Mouse (Mus musculus) lung, embryonic 16.5 days (tissue): ENCODE measurements at regions not wholly inside any gene's neighbourhood (a gene's known extent, or its start where the extent isn't known, plus 50 kb on each side); places are given as distances from the start of the nearest gene placed in this dataset.

Experiments used
- ATAC-seq: fragments of 200-750 bp; cut with Nextera tagmentation; 2 replicates; pipeline ENCODE4 v1.8.0; 2017; ENCODE audit warnings: low read depth, mild to moderate bottlenecking, moderate library complexity
- H3K27ac ChIP-seq: fragments of 300-500 bp; sonication (generic); 2 replicates; pipeline ENCODE4 v1.5.1; 2014; ENCODE audit warnings: mild to moderate bottlenecking, control low read depth, low read length
- H3K27me3 ChIP-seq: fragments of 300-500 bp; sonication (generic); 2 replicates; pipeline ENCODE4 v1.6.1; 2014; ENCODE audit warnings: low read depth, low read length, mixed read lengths; ENCODE audit not compliant: control insufficient read depth, insufficient read depth
- H3K36me3 ChIP-seq: fragments of 300-500 bp; sonication (generic); 2 replicates; pipeline ENCODE4 v1.6.1; 2014; ENCODE audit warnings: low read length; ENCODE audit not compliant: control insufficient read depth, insufficient read depth
- H3K4me1 ChIP-seq: fragments of 300-500 bp; sonication (generic); replicated peaks from 2 replicates; pipeline ENCODE4 v1.6.1; 2014; ENCODE audit warnings: low read length, mixed read lengths; ENCODE audit not compliant: control insufficient read depth, insufficient read depth
- H3K4me2 ChIP-seq: fragments of 300-500 bp; sonication (generic); 2 replicates; pipeline ENCODE4 v1.6.1; 2014; ENCODE audit warnings: low read depth, low read length, control low read depth
- H3K4me3 ChIP-seq: fragments of 300-500 bp; sonication (generic); 2 replicates; pipeline ENCODE4 v1.5.1; 2014; ENCODE audit warnings: mild to moderate bottlenecking, low read length, control low read depth
- H3K9ac ChIP-seq: fragments of 300-500 bp; sonication (generic); 2 replicates; pipeline ENCODE4 v1.6.1; 2014; ENCODE audit warnings: low read length, control low read depth
- H3K9me3 ChIP-seq: fragments of 300-500 bp; sonication (generic); 2 replicates; pipeline ENCODE4 v1.6.1; 2016; ENCODE audit warnings: low read length; ENCODE audit not compliant: control insufficient read depth
- WGBS: fragments of 180-500 bp; shearing (Covaris S2); extraction: QIAGEN DNeasy Blood & Tissue Kit; methylation state at CpG from one replicate; pipeline ENCODE4 v1.1.7; 2014; 5-methylcytosine and 5-hydroxymethylcytosine counted together

- ATAC-seq = no peak
- H3K9ac ChIP-seq = no peak overlapping the region
- WGBS = 46% methylated on average over 5 of the region's 5 CpGs
Observed at GRCm38 (mm10) chr4:127678437-127678836, 292.3 kb downstream of the CK137956 start.

GRCm38 (mm10) chr4:127675745-127676315 is 294.9 kb downstream of the CK137956 start:
- H3K27me3 ChIP-seq = no peaks in the 10 kb centered on the region
- H3K27ac ChIP-seq = no peak overlapping the region
- no peaks in the 10 kb centered on the region for H3K36me3 ChIP-seq
- no peak overlapping the region for H3K9ac ChIP-seq
- WGBS = 12% methylated on average over 16 of the region's 16 CpGs
- no peak for ATAC-seq
- no peak overlapping the region for H3K4me2 ChIP-seq
- no peak overlapping the region for H3K4me3 ChIP-seq
- no peaks in the 10 kb centered on the region for H3K9me3 ChIP-seq
- no peaks in the 10 kb centered on the region for H3K4me1 ChIP-seq

More at GRCm38 (mm10) chr4:127678437-127678836, 292.3 kb downstream of the CK137956 start:
- Histone ChIP-seq H3K36me3 (no peaks in the 10 kb centered on the region), H3K27me3 (no peaks in the 10 kb centered on the region), H3K9me3 (no peaks in the 10 kb centered on the region), H3K4me2 (no peak overlapping the region), H3K27ac (no peak overlapping the region), H3K4me3 (no peak overlapping the region), H3K4me1 (no peaks in the 10 kb centered on the region)

- ATAC-seq = no peak
- no peak overlapping the region for H3K4me2 ChIP-seq
- H3K27ac ChIP-seq = no peak overlapping the region
- no peak overlapping the region for H3K4me3 ChIP-seq
- no peaks in the 10 kb centered on the region for H3K36me3 ChIP-seq
- no peak overlapping the region for H3K9ac ChIP-seq
- H3K9me3 ChIP-seq = no peaks in the 10 kb centered on the region
- WGBS = 82% methylated on average over 1 of the region's 1 CpGs
- H3K4me1 ChIP-seq = no peaks in the 10 kb centered on the region
- H3K27me3 ChIP-seq = no peaks in the 10 kb centered on the region
Observed at GRCm38 (mm10) chr4:127659950-127660349, 302.0 kb upstream of the Gjb5 start.

DNA sequence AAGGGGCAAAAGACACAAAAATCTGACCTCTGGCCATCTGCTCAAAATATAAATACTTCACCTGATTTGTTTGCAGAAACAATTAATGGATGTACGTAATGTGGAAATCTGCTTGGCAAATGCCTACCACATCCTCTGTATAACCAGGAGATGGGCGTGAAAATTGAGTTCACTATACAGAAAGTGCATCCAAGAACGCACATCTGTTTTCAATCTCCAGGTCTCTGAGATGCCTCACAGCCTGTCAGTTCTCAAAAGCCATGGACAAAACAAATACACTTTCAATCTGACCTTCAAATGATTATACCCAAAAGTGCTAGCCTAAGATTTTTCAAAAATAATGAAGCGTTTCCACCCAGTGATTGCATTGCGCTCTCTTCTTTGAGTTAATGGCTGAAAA is 293.6 kb upstream of the Gjb5 start:
- no peaks in the 10 kb centered on the region for H3K36me3 ChIP-seq
- no peak overlapping the region for H3K4me2 ChIP-seq
- no peak overlapping the region for H3K9ac ChIP-seq
- no peak for ATAC-seq
- no peaks in the 10 kb centered on the region for H3K9me3 ChIP-seq
- H3K27ac ChIP-seq = no peak overlapping the region
- H3K4me1 ChIP-seq = peaks cover 2% of the 10 kb centered on the region; the same call in 1 of the 2 replicates
- WGBS = 58% methylated on average over 5 of the region's 5 CpGs
- no peak overlapping the region for H3K4me3 ChIP-seq
- H3K27me3 ChIP-seq = no peaks in the 10 kb centered on the region

GRCm38 (mm10) chr4:127648011-127648410 is 290.0 kb upstream of the Gjb5 start:
- H3K4me3 ChIP-seq = no peak overlapping the region
- H3K27ac ChIP-seq = no peak overlapping the region; the same call in 1 of the 2 replicates
- no peak overlapping the region for H3K9ac ChIP-seq
- peak; percentile 62; the same call in 1 of the 2 replicates for ATAC-seq
- H3K9me3 ChIP-seq = no peaks in the 10 kb centered on the region
- 15% methylated on average over 5 of the region's 5 CpGs for WGBS
- H3K4me2 ChIP-seq = no peak overlapping the region
- no peaks in the 10 kb centered on the region for H3K36me3 ChIP-seq
- peaks cover 2% of the 10 kb centered on the region; the same call in 1 of the 2 replicates for H3K4me1 ChIP-seq
- no peaks in the 10 kb centered on the region for H3K27me3 ChIP-seq

DNA sequence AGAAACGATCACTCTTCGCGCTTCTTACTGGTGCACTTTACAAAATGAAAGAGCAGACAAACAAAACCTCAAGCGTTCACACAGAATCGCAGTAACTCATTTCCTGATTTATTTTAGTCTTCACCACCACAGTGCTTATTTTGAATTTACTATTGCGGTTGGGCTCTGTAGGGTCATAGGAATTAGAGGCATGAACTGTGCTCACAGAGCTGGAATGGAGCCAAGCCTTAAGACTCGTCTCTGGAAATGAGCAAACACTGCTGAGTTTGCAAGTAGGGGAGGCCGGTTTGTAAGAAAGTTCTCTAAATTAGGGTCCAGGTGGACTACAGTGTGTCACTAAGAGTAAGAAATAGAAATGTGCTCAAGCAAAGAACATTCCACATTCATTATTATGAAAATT is 289.2 kb upstream of the Gjb5 start:
- ATAC-seq = peak; percentile 86

GRCm38 (mm10) chr4:127640251-127641085 is 282.5 kb upstream of the Gjb5 start:
- Histone ChIP-seq H3K4me1 (peaks cover 4% of the 10 kb centered on the region; the same call in 1 of the 2 replicates), H3K27me3 (no peaks in the 10 kb centered on the region), H3K4me2 (no peak overlapping the region), H3K36me3 (no peaks in the 10 kb centered on the region), H3K4me3 (no peak overlapping the region), H3K27ac (0 out of 2 replicates have a peak overlapping the region, but pooled peaks have one; percentile 45), H3K9ac (no peak overlapping the region), H3K9me3 (no peaks in the 10 kb centered on the region)
- 36% methylated on average over 14 of the region's 14 CpGs for WGBS
- peak; percentile 92 for ATAC-seq

More for the DNA sequence above, 289.2 kb upstream of the Gjb5 start:
- Histone ChIP-seq H3K9me3 (no peaks in the 10 kb centered on the region), H3K27ac (peak overlapping the region; percentile 48; the same call in 1 of the 2 replicates), H3K4me2 (peak overlapping the region; percentile 4; the same call in 1 of the 2 replicates), H3K27me3 (no peaks in the 10 kb centered on the region), H3K4me3 (no peak overlapping the region), H3K4me1 (peaks cover 2% of the 10 kb centered on the region; the same call in 1 of the 2 replicates), H3K9ac (no peak overlapping the region), H3K36me3 (no peaks in the 10 kb centered on the region)
- 16% methylated on average over 8 of the region's 8 CpGs for WGBS

- peaks cover 4% of the 10 kb centered on the region; the same call in 1 of the 2 replicates for H3K4me1 ChIP-seq
- no peak overlapping the region for H3K4me2 ChIP-seq
- H3K27ac ChIP-seq = no peak overlapping the region
- H3K9ac ChIP-seq = no peak overlapping the region
- H3K27me3 ChIP-seq = no peaks in the 10 kb centered on the region
- no peaks in the 10 kb centered on the region for H3K36me3 ChIP-seq
- H3K9me3 ChIP-seq = no peaks in the 10 kb centered on the region
- H3K4me3 ChIP-seq = no peak overlapping the region
- WGBS = 79% methylated on average over 3 of the region's 3 CpGs
- peak; percentile 8; the same call in 1 of the 2 replicates for ATAC-seq
Observed at GRCm38 (mm10) chr4:127639765-127640164, 281.8 kb upstream of the Gjb5 start.

- H3K9ac ChIP-seq = no peak overlapping the region
- H3K27ac ChIP-seq = no peak overlapping the region
- no peak overlapping the region for H3K4me3 ChIP-seq
- no peak overlapping the region for H3K4me2 ChIP-seq
- H3K27me3 ChIP-seq = no peaks in the 10 kb centered on the region
- no peaks in the 10 kb centered on the region for H3K9me3 ChIP-seq
- peaks cover 4% of the 10 kb centered on the region; the same call in 1 of the 2 replicates for H3K4me1 ChIP-seq
- no peak for ATAC-seq
- H3K36me3 ChIP-seq = no peaks in the 10 kb centered on the region
- WGBS = 54% methylated on average over 11 of the region's 11 CpGs
Observed at GRCm38 (mm10) chr4:127636934-127637333, 279.0 kb upstream of the Gjb5 start.
